Mouse (Mus musculus): ENCODE data around the gene Serping1. TPM values are rescaled to one million over a fixed set of nuclear protein-coding genes. Genes with fewer than 3 reads are reported as not detected.

The Serping1 gene
- polyA plus RNA-seq, 1 experiment = 711 TPM

DNA sequence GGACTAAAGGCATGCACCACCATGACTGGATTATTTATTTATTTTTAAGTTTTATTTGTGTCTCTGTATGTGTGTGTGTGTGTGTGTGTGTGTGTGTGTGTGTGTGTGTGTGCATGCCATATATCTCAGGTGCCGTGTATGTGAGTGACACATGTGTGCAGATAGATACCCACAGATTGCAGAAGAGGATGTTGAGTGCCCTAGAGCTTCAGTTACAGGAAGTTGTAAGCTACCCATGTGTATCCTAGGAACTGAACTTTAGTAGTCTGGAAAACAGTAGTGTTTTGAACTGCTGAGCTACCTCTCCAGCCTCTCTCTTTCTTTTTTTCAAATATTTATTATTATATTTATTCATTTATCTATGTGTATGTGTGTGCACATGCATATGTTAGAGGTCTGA lies 8.1 kb upstream of the Serping1 start:
- no peak for DNase-seq (ENCODE audit: low spot score)

DNA sequence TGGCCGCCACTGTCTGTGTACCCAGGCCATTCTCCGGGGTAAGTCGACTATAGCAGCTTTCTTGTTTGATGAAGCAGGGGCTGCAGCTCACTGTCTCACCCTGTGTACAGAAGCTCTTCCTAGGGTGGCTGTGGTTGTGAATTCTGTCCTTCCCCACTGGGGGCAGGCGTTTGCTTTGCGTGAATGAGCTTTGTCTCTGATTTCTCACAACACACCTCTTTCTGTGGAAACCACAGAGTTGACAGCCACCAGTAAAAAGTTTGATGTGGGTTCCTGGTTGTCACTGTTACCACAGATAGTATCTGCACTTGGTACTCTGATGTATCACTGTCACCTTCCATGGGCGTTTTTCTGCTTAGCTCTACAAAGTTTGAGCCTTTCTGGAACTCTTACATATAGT lies 4.0 kb upstream of the Serping1 start:
- DNase-seq (ENCODE audit: low spot score) = no peak

DNA sequence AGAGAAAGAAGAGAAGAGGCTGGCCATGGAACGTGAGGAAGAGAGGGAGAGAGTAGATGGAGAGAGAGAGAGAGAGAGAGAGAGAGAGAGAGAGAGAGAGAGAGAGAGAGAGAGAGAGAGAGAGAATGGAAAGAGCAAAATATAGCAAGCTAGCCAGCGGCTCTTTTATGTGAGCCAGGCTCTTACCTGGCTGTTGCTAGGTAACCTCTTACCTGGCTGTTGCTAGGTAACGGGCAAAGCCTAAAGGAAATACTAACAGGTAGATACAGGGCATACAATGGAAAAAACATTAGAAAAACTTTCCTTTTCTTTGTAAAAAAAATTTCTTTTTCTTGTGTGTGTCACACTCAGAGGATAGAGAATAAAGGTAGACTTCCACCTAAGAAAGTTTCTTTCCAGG lies 2.5 kb upstream of the Serping1 start:
- no peak for DNase-seq (ENCODE audit: low spot score)

DNA sequence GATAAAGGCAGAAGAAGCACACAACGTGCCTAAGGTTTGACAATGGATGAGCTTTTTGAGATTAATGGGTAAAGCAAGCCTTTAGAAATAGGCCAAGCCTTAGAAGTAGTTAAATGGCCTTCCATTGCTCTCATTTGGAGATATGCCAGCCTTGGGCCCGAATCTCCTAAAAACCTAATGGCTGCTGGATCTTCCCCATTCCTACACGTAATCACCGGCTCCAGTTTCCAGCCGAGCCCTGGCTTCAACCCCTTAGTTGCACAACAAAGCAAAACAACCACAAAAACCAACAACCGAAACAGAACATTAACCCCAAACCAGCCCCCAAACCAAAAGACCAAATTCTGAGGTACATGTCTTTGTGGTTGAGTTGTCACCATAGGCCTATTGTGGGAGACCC lies 421 bp upstream of the Serping1 start:
- DNase-seq (ENCODE audit: low spot score) = no peak

DNA sequence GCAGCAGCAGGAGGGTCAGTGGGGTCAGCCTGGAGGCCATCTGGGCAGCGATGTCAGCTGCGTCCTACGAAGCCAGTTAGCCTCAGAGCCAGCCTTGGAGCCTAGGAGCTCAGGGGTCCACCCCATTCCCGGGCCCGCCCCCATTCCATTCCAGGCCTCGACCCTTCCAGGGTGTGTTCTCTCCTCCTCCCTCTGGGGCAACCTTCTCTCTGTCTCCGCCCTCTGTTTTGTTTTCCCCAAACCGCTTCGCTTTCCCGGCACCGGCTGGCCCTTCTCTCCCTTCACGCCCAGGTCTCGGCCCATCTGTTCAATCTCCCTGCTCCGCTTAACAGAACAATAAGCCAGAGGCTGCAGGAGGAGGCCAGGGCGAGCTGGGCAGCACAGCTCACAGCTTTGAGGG lies 493 bp downstream of the Serping1 start:
- peak; percentile 38 for DNase-seq (ENCODE audit: low spot score)

DNA sequence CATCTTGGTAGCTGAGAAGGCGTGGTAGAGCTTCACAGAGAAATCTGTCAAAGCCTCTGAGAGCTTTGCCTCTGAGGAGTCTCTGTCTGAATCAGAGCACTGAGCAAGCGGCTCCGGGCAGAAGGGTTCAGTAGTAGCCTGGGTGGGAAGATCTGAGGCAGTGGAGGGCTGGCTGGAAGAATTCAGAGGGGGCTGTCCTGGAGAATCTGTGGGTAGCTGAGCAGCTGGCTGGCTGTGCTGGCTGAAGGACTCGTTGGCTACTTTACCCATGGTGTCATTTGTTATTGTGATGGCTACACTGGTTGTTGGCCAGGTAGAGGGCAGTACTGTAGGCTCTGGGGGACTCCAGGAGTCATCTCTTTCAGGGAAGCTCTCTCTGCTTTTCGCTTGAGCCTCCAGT lies 2.0 kb downstream of the Serping1 start:
- no peak for DNase-seq (ENCODE audit: low spot score)

DNA sequence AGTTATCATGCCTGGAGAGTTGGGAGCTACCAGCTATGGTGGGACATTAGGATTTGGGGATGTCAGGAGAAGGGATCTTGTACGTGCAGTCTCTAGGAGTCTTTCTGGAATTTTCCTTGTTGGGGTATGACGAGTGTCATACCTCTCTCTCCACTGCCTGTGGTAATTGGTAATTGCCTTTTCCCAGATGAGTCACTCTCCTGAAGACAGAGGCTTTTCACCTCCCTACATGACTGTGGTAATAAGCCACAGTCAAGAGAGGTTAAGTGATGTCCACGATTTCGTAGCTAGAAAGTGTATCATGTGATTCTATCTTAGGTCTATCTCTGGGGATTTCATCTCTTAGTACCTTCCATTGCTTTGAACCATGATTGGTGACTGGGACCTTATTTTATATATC lies 2.8 kb downstream of the Serping1 start:
- no peak for DNase-seq (ENCODE audit: low spot score)

DNA sequence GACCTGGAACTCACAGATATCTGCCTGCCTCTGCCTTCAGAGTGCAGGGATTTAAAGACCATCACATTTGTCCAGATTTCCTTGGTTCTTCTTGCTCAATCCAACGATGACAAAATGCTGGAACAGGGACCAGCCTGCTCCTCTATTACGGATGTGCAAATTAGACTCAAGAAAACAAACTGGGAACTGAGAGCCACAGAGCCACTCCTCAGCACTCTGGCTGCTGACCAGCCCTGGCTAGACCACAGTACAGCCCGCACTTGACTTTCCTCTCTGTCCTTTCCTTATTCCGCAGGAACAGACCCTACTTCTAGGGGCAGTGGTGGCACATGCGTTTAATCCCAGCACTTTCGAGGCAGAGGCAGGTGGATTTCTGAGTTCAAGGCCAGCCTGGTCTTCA lies 4.7 kb downstream of the Serping1 start:
- DNase-seq (ENCODE audit: low spot score) = no peak

DNA sequence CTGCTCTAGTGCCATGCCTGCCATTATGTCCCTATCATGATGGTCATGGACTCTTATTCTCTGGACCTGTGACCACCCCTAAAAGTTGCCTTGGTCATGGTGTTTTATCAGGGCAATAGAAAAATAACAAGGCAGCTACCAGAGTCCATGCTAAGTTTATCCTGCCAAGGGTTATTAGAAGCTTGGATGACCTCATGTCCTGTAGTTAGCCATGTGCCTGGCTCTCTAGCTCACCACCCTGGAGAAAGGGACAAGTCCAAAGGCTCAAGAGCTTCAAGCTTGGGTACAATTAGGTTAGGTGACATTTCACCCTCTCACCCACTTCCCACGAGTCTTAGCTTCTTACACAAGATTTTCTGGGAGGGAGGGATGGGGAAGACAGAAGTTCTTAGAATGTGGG lies 12.4 kb downstream of the Serping1 start:
- DNase-seq (ENCODE audit: low spot score) = no peak

DNA sequence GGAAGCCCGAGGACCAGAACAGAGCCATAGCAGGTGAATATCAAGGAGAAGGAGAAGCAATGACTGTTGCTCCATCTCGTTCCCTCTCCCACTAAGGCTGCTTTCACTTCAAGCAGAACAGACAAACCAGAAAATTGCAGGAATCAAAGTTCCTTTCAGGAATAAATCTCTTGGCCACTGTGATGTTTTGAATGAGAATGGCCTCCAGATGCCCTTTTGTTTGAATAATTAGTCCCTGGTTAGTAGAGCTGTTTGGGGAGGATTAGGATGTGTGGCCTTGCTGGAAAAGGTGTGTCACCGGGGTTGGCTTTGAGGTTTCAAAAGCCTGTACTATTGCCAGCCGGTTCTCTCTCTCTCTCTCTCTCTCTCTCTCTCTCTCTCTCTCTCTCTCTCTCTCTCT lies 12.9 kb downstream of the Serping1 start:
- DNase-seq (ENCODE audit: low spot score) = no peak

DNA sequence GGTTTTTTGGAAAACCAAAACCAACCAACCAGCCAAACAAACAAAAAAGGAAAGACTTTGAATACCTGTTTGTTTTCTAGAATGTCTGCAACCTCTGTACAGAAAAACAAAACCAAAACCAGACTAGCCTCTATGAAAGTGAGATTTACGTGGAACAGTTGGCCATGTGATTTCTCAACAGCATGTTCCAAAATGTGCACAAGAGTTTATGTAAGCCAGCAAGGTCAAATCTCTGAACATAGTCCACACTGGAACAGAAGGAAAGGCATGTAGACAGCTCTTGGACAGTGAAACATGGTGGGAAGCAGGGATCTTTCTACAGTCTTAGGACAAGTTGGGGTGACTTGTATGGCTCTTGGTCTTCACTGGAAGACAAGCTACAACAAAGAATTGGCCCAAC lies 13.4 kb downstream of the Serping1 start:
- no peak for DNase-seq (ENCODE audit: low spot score)

DNA sequence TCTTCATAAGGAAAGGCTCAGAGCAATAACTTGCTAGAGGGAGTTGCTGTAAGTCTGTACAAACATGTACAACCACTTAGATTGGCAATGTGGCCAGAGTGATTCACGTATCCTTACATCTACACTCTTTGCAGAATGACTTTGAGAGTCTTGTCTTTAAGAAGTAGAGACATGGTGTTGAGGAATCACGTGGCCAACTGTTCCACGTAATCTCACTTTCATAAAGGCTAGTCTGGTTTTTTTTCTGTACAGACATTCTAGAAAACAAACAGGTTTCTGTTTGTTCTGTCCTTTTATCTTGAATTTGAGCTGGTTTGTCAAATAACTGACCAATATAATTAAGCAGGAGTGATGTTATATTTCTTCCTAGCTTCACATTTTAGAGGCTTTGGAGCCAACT lies 13.9 kb downstream of the Serping1 start:
- no peak for DNase-seq (ENCODE audit: low spot score)

DNA sequence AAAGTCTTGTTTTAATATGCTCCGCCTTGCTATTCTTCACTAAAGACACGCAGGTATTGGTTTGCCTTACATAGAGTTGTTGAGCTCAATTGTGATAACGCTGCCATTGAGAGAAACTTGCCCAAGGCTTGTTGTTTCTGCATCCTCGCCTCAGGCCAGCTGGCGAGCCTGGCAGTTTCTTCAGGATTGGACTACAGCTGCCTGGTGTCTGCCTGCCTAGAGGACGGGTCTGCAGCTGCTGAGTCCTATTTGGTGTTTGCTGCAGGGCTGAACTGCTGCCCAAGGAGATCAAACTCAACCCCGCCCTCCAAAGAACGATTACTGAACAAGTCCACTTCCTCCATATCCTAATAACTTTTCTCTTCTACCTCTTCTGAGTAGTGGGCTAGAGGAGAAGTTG lies 14.5 kb downstream of the Serping1 start:
- no peak for DNase-seq (ENCODE audit: low spot score)

DNA sequence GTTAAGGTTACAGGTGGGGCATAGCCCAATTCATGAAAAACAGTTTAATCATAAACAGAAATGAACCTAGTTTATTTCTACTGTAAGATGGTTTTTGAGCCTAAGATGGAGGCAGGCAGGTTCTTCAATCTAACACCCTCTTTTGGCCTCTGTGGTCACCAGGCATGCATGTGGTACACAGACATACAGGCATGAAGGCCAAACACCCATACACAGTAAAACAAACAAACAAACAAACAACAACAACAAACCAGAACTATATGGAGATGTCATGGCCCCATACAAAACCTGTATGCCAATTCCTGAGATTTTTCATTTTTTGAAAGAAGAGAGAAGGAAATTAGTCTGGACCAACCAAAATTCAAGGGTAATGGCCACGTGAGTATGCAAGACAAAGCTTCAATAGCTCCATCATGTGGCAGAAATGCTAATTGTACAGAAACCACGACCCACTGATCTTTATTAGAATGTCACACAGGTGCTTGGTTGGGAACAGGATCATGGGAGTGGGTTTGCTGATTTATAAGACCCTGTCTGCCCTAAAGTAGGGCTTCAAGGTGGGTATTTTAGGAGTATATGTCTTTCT lies 16.6 kb downstream of the Serping1 start:
- no peak for DNase-seq (ENCODE audit: low spot score)

DNA sequence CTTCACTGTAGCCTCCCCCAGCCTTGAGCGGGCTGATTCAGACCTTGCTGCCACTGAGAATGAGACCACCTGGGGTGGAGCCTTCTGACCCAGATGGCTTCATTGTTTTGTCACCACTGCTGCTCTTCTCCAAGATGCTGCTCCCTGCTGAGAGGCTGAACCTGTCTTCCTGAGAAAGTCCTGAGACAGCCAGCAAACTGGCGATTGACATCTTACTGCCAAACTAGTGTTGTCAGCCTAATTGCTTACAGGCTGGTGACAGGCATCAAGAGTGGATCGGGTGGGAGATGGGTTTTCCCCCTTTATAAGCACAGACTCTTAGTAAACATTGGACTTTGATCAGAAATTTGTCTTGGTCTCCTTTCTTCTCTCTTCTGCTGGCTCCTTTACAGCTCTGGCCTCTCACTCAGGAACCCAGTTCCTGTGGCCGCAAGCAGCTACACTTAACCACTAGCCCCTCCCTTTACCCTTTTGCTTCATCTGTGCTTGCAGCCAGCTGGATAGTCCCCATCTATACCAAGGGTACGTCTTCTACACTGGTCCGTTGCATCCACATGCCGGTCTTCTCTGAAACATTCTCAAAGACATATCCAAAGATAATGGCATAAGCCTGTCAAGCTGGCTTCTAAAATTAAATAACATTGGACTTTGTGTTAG lies 18.1 kb downstream of the Serping1 start:
- DNase-seq (ENCODE audit: low spot score) = no peak

DNA sequence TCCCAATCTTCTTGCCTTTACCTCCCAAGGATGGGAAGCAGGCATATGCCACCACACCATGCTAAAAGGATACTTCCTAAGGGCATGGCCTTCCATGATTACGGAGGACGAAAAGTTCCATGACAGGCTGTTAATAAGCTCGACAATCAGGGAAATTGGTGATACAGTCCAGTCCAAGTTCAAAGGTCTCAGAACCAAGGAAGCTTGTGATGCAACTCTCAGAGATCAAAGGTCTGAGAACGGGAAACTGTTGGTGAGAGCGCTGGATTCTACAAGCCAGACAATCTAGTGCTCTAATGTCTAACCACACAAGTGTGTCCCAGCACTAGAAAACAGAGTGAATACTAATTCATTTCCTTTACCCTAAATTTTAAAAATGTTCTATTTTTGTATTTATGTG lies 19.0 kb downstream of the Serping1 start:
- DNase-seq (ENCODE audit: low spot score) = no peak

DNA sequence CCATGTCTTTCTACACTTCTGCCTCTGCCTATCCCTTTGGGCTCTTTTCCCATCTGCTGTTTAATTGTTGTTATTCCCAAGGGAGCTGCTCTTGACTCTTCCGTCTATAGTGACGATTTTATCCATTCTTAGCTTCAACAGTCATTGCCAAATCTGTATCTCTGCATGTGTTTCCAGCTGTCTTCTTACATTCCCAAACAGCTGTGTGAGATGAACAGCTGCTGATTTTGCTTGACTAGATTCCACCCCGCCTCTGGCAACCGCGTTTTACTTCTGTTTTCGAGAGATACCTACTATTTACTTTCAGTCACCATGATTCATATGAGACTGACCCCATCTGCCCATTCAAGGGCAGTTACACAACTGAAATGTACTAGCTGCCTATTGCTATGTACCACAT lies 25.1 kb downstream of the Serping1 start:
- no peak for DNase-seq (ENCODE audit: low spot score)

DNA sequence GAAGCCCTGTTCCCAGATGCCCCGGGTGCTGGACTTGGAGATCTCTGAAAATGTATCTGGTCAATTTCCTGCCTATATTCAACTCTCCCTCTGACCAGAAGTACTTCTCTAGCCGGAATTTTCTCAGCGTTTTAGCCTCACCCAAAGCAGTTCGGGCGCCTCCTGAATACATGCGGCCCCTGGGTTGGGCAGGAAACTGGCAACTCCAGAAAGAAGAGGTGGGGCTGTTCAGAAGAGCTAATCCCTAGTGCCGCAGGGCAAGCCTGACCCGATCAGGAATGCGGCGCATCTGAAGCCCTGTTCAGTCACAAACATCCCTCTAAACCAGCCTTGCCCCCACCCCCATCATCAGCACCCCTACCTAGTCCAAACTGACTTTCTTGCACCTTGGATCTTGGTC lies 31.1 kb downstream of the Serping1 start:
- no peak for DNase-seq (ENCODE audit: low spot score)

DNA sequence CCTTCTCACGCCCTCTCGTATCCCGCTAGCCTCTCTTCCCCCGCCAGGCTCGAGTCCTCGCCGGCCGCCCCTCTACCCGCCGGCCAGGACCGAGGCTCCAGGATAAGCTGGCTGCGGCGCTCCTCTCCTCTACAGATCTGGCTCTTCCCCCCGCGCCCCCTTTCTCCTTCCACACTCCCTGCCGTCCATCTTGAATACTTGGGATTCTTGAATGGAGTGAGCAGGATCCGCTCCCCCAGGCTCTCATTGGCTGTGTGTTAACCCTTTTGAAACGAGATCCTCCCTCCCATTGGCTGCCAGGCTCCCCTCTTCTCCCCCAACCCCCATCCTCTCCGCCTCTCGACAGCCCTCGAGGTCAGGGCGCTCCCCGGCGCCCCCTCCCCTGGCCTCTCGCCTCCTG lies 31.7 kb downstream of the Serping1 start, which contains the start of gene Gm19426:
TSS of gene Gm19426 (minus strand) at position 95 of the 400 bp plus-strand sequence.
- DNase-seq (ENCODE audit: low spot score) = no peak

DNA sequence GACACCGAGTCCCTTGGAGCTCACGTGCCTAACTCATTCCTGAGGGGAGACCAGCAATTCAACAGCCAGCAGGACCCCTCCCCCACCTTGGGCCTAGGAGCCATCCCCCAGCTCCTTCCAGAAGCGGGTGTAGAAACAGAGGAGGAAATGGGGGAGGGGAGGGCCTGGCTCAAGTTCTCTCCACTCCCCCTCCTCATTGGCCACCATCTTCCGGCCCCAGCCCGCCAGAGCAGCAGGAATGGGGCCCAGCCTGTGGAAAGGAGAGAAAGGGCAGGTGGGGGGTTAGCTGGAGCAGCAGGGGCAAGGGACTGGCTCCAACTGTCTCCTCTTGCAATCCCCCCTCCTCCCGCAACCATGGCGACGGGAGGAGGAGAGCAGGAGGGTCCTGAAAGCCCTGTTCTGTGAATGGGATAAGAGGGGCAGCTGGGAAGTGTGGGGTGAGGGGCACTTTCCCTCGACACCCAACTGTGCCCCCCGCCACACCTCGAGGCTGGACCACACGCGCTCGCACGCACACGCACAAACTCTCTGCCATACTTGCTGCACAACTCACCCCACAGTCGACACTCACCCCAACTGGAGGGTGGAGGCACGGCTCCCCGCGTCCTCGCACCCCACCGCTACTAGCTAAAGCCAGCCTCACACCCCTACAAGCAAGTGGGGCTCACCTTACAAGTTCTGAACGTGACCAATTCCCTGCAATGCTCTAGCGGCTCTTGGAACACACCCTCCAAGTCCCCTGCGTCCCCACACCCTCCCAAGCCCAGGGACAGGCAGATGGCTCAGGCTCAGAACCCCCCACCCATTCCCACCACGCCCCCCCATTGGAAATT lies 32.6 kb downstream of the Serping1 start:
- no peak for DNase-seq (ENCODE audit: low spot score)

DNA sequence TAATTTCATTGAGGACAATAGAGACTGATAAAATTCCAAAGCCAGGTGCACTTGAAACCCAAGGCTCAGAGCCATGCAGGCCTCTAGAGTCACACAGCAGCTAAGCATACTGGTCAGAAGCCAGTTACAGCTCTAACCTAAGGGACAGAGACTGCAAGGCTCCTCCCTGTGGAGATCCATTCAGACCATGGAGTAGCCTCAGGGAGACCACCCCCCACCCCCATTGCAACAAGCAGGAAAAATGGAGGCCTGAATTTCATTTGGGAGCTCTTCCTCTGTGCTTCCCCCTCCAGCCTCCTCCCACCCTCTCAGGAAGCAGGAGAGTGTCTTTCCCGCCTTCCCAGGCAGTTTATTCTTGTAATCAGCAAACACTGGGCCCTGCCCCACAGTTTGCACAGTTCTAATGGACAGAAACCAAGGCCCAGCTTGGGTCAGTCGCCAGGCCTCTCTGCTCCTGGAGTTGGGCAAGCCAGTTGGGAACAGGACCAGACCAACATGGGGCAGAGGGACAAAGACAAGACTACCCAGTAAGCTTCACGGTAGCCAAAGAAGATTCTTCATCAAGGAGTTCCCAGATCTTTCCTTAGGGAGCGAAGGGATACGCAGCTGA lies 33.3 kb downstream of the Serping1 start:
- DNase-seq (ENCODE audit: low spot score) = no peak

DNA sequence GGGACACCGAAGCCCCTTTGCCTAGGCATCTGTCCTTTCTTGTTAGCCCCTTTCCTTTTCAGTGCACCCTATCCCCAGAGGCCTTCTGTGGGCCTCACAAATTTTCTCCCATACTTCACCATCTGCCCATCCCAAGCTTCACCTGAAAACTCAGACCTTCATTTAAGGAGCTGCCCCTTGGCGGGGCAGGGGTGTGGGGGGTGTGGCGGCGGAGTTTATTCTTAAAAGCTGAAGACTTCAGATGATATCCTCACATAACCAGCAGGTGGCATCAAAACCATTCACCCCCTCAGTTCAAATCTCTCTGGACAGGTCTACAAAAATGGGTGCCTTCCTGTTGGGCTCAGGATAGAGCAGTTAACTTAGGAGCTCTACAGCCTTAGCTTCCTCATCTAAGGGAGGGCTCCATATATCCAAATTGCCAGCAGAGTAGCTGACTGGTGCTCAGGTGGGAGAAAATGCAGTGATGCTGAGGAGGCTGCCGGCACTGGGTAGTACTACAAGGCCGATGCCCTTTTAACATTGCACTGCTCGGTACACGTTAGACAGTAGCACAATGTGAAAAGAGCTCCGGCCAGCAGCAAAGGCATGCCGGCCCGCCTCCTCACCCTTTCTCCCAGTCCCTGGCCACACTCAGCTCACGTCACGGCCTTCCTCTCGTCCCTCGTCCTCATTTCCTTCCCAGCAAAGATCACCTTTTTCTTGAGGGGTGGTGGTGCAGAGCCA lies 34.5 kb downstream of the Serping1 start:
- DNase-seq (ENCODE audit: low spot score) = no peak

Data from urinary bladder, adult 2 months (tissue).